Mouse (Mus musculus) myocyte (in vitro differentiated cells): ENCODE data around the gene Epx.

Experiments
- CEBPB ChIP-seq: IDR thresholded peaks from 2 replicates; pipeline ENCODE4 v1.6.1; 2011; ENCODE audit warnings: mild to moderate bottlenecking, moderate library complexity; ENCODE audit not compliant: poor library complexity, insufficient read depth, severe bottlenecking
- MAX ChIP-seq: IDR thresholded peaks from one replicate; pipeline ENCODE4 v1.6.1; 2011; ENCODE audit warnings: low read depth, mild to moderate bottlenecking, control low read depth
- MYOD1 ChIP-seq, 3 experiments: IDR thresholded peaks; one replicate each; pipeline ENCODE4 v1.6.1; 2011; ENCODE audit warnings: control low read depth in 2 of 3, low read depth in 2 of 3, mild to moderate bottlenecking in 2 of 3, moderate library complexity in 1 of 3; ENCODE audit not compliant: insufficient read length in 2 of 3, control insufficient read depth in 1 of 3
- MYOG ChIP-seq, 3 experiments: IDR thresholded peaks; one replicate each; pipeline ENCODE4 v1.6.1; 2011; ENCODE audit warnings: control low read depth in 2 of 3, low read depth in 2 of 3, mild to moderate bottlenecking in 2 of 3; ENCODE audit not compliant: insufficient read length in 2 of 3, control insufficient read depth in 1 of 3, insufficient read depth in 1 of 3
- POLR2A ChIP-seq: IDR thresholded peaks from one replicate; pipeline ENCODE4 v1.6.1; 2011; ENCODE audit warnings: low read depth, mild to moderate bottlenecking, control low read depth, moderate library complexity; ENCODE audit not compliant: insufficient read length
- POLR2AphosphoS2 ChIP-seq: IDR thresholded peaks from one replicate; pipeline ENCODE4 v1.6.1; 2011; ENCODE audit warnings: low read depth, control low read depth; ENCODE audit not compliant: insufficient read length
- REST ChIP-seq: IDR thresholded peaks from one replicate; pipeline ENCODE4 v1.6.1; 2011; ENCODE audit warnings: mild to moderate bottlenecking, control low read depth, moderate library complexity; ENCODE audit not compliant: insufficient read depth, insufficient read length
- SRF ChIP-seq: IDR thresholded peaks from one replicate; pipeline ENCODE4 v1.6.1; 2011; ENCODE audit warnings: low read depth; ENCODE audit not compliant: control insufficient read depth, insufficient read length
- USF1 ChIP-seq: IDR thresholded peaks from one replicate; pipeline ENCODE4 v1.6.1; 2011; ENCODE audit warnings: low read depth, mild to moderate bottlenecking, control low read depth, moderate library complexity

- no peak for TF ChIP-seq MYOG (IDR thresholded peaks at IDR 0.05; ENCODE audit: control insufficient read depth in 1 of 3, insufficient read depth in 1 of 3, insufficient read length in 2 of 3, low read depth in 2 of 3)
- TF ChIP-seq CEBPB: no peak
- TF ChIP-seq POLR2A: no peak
- TF ChIP-seq MYOD1 (IDR thresholded peaks at IDR 0.05; ENCODE audit: control insufficient read depth in 1 of 3, insufficient read length in 2 of 3, low read depth in 2 of 3): no peak
- no peak for TF ChIP-seq REST
- no peak for TF ChIP-seq POLR2AphosphoS2
- TF ChIP-seq MAX: no peak
- TF ChIP-seq USF1: no peak
- TF ChIP-seq SRF: no peak
Observed at GRCm38 (mm10) chr11:87814831-87815230, 60.5 kb downstream of the Epx start.
